Mouse (Mus musculus): ENCODE results near the gene Rps19. TPM values are rescaled to one million over a fixed set of nuclear protein-coding genes. Genes with fewer than 3 reads are reported as not detected.

Gene Rps19
- polyA plus RNA-seq, 1 experiment: 618 TPM

DNA sequence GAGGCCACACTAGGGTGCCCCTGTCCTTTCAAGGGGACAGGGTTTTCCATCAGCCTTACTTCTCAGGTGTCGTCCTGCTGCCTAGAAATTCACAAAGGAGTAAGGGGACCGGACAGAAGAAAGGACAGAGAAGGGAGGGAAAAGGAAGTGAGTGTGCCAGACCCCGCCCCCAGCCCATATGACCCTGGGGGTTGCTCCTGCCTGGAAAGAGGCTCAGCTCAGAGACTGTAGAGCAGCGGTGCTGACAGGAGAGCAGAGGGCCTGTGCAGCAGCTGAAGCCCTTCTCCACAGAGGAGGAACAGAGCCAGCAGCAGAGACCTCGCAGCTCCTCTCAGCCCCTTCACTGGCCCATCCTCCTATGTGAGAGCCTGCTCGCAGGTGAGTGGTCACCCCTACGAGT lies 30.5 kb upstream of the Rps19 start:
- Histone ChIP-seq H3K36me3 (ENCODE audit: control insufficient read depth, insufficient read depth, low read length) (no peaks in the 10 kb centered on the region), H3K4me3 (ENCODE audit: insufficient read depth, low read depth, low read length) (no peak overlapping the region), H3K27me3 (replicated peaks; ENCODE audit: control insufficient read depth, insufficient read depth, low read length) (no peaks in the 10 kb centered on the region), H3K4me1 (ENCODE audit: control insufficient read depth, insufficient read depth, low read length) (peaks cover 2% of the 10 kb centered on the region; the same call in 1 of the 2 replicates), H3K27ac (ENCODE audit: insufficient read depth, low read depth, low read length) (no peak overlapping the region)
- 39% methylated on average over 7 of the region's 7 CpGs for WGBS
- DNase-seq: no peak
- no peak for TF ChIP-seq CTCF (conservative IDR thresholded peaks at IDR 0.05; ENCODE audit: insufficient read depth, insufficient read length, low read depth, low read length)
- no peak for TF ChIP-seq POLR2A (IDR thresholded peaks at IDR 0.05; ENCODE audit: low read depth, low read length)

DNA sequence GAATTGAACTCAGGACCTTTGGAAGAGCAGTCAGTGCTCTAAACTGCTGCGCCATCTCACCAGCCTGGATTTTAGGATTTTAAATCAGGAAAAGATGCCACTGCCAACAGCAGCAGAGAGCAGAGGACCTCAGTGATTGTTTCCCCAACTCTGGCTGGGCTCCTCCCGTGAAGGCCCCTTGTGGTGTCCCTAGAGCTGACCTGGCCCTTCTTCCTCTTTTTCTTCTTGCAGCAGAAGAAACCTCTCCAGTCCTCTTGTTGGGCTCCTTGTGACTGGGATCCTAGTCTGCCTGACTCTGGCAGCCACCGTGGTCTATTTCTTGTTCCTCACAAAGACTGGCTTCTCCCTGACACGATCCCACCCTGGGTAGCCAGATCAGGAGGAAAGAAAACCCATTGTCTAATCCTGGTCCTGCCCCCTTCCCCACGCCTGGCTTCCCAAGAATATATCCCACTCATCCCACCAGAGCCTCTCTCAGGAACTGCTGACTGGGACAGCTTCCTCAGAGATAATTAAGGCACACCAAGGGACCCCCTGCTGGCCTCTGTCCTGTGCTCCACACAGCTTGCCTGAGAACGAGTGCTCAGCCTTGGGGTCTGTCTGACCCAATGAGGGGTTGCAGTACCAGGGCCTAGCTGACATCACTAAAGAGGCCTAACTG lies 27.6 kb upstream of the Rps19 start:
- DNase-seq: no peak
- Histone ChIP-seq H3K4me1 (ENCODE audit: control insufficient read depth, insufficient read depth, low read length) (no peaks in the 10 kb centered on the region), H3K4me3 (ENCODE audit: insufficient read depth, low read depth, low read length) (no peak overlapping the region), H3K36me3 (ENCODE audit: control insufficient read depth, insufficient read depth, low read length) (no peaks in the 10 kb centered on the region), H3K27ac (ENCODE audit: insufficient read depth, low read depth, low read length) (no peak overlapping the region), H3K27me3 (replicated peaks; ENCODE audit: control insufficient read depth, insufficient read depth, low read length) (no peaks in the 10 kb centered on the region)
- TF ChIP-seq CTCF (conservative IDR thresholded peaks at IDR 0.05; ENCODE audit: insufficient read depth, insufficient read length, low read depth, low read length) (no peak), POLR2A (IDR thresholded peaks at IDR 0.05; ENCODE audit: low read depth, low read length) (no peak)
- WGBS: 65% methylated on average over 6 of the region's 6 CpGs

DNA sequence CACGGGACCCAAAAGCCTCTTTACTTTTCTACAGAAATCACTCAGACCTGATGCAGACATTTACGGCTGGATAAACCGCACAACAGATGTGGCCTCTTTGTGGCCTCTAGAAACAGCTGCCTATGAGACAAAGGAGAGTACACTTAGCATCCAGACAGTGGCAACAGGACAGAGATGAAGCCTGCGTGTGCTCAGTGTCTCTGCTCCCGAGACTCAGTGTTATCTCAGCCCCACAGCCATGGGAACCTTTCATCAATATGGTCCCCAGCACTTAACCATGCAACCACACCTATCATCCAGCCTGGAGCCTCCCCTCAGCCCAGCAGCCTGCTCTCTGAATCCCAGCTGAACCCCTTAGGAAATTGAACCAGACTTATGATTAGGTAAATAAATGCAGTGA lies 24.9 kb upstream of the Rps19 start:
- Histone ChIP-seq H3K27ac (ENCODE audit: insufficient read depth, low read depth, low read length) (no peak overlapping the region), H3K27me3 (replicated peaks; ENCODE audit: control insufficient read depth, insufficient read depth, low read length) (no peaks in the 10 kb centered on the region), H3K4me3 (ENCODE audit: insufficient read depth, low read depth, low read length) (no peak overlapping the region), H3K36me3 (ENCODE audit: control insufficient read depth, insufficient read depth, low read length) (no peaks in the 10 kb centered on the region), H3K4me1 (ENCODE audit: control insufficient read depth, insufficient read depth, low read length) (no peaks in the 10 kb centered on the region)
- TF ChIP-seq CTCF (conservative IDR thresholded peaks at IDR 0.05; ENCODE audit: insufficient read depth, insufficient read length, low read depth, low read length): no peak
- TF ChIP-seq POLR2A (IDR thresholded peaks at IDR 0.05; ENCODE audit: low read depth, low read length): no peak
- DNase-seq: no peak
- 65% methylated on average over 5 of the region's 5 CpGs for WGBS

DNA sequence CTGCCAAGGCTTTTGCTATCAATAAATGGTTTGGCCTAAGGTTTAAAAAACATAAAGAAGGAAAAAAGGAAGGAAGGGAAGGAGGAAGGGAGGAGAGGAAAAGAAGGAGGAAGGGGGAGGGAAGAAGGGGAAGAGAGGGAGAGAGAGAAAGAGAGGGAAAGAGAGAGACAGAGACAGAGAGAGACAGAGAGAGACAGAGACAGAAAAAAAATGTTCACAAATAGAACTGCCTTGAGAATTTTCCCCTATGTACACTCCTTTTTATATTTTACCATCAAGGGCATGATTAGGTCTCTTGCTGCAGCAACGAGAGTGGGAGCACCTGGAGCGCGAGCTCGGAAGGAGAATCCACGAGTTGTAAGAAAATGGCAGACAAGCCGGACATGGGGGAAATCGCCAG lies 22.3 kb upstream of the Rps19 start, which contains the start of gene Gm9844:
Gene Gm9844 (plus strand): TSS at position 301 of the 400 bp plus-strand sequence.
- H3K27me3 ChIP-seq (replicated peaks; ENCODE audit: control insufficient read depth, insufficient read depth, low read length): no peaks in the 10 kb centered on the region
- H3K27ac ChIP-seq (ENCODE audit: insufficient read depth, low read depth, low read length): no peak within 1 kb of the TSS
- 80% methylated on average over 7 of the region's 7 CpGs for WGBS
- TF ChIP-seq CTCF (conservative IDR thresholded peaks at IDR 0.05; ENCODE audit: insufficient read depth, insufficient read length, low read depth, low read length) (no peak), POLR2A (IDR thresholded peaks at IDR 0.05; ENCODE audit: low read depth, low read length) (no peak)
- no peaks in the 10 kb centered on the region for H3K4me1 ChIP-seq (ENCODE audit: control insufficient read depth, insufficient read depth, low read length)
- no peak within 1 kb of the TSS for H3K4me3 ChIP-seq (ENCODE audit: insufficient read depth, low read depth, low read length)
- no peak for DNase-seq
- no peaks in the 10 kb centered on the region for H3K36me3 ChIP-seq (ENCODE audit: control insufficient read depth, insufficient read depth, low read length)

DNA sequence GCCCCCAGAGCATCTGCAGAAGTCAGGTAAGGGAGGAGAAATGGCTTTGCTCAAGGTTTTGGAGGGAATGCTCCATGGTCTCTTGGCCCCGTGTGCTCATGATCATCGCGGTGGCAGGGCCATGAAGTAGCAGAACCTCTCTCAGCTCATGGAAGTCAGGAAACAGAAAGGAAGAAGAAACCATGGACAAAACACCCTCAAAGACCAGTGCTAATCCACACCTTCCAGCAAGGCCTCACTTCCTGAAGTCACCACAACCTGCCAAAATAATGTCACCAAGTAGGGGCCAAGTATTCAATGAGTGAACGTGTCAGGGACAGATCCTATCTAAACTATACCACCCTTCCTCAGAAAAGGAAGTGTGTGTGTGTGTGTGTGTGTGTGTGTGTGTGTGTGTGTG lies 21.3 kb upstream of the Rps19 start:
- no peaks in the 10 kb centered on the region for H3K36me3 ChIP-seq (ENCODE audit: control insufficient read depth, insufficient read depth, low read length)
- WGBS: 83% methylated on average over 4 of the region's 4 CpGs
- no peaks in the 10 kb centered on the region for H3K27me3 ChIP-seq (replicated peaks; ENCODE audit: control insufficient read depth, insufficient read depth, low read length)

DNA sequence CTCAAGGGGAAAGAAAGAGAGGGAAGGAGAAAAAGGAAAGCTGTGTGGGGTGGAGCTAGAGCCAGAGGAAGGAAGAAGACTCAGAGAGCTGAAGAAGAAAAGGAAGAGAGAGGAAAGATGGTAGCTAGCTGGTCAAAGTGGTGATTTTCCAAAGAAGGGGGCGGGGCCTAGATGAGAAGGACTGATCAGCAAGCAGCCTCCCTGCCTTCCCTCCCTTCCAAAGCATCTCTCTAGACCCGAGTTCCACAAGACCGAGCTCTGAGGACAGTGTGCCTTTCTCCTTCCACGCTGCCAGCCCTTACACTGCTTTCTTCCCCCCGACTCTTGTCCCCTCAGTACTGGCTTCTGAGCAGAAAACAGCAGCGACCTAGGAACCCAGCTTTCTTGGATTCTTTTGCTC lies 20.0 kb upstream of the Rps19 start:
- 23% methylated on average over 6 of the region's 6 CpGs for WGBS
- Histone ChIP-seq H3K4me1 (ENCODE audit: control insufficient read depth, insufficient read depth, low read length) (no peaks in the 10 kb centered on the region), H3K27me3 (replicated peaks; ENCODE audit: control insufficient read depth, insufficient read depth, low read length) (no peaks in the 10 kb centered on the region), H3K4me3 (ENCODE audit: insufficient read depth, low read depth, low read length) (no peak overlapping the region), H3K27ac (ENCODE audit: insufficient read depth, low read depth, low read length) (no peak overlapping the region), H3K36me3 (ENCODE audit: control insufficient read depth, insufficient read depth, low read length) (no peaks in the 10 kb centered on the region)
- TF ChIP-seq POLR2A (IDR thresholded peaks at IDR 0.05; ENCODE audit: low read depth, low read length) (no peak), CTCF (conservative IDR thresholded peaks at IDR 0.05; ENCODE audit: insufficient read depth, insufficient read length, low read depth, low read length) (no peak)
- DNase-seq: no peak

More for the DNA sequence above, 21.3 kb upstream of the Rps19 start:
- no peak overlapping the region for H3K27ac ChIP-seq (ENCODE audit: insufficient read depth, low read depth, low read length)
- H3K4me1 ChIP-seq (ENCODE audit: control insufficient read depth, insufficient read depth, low read length): no peaks in the 10 kb centered on the region
- DNase-seq: no peak
- no peak overlapping the region for H3K4me3 ChIP-seq (ENCODE audit: insufficient read depth, low read depth, low read length)
- TF ChIP-seq POLR2A (IDR thresholded peaks at IDR 0.05; ENCODE audit: low read depth, low read length): no peak
- no peak for TF ChIP-seq CTCF (conservative IDR thresholded peaks at IDR 0.05; ENCODE audit: insufficient read depth, insufficient read length, low read depth, low read length)

DNA sequence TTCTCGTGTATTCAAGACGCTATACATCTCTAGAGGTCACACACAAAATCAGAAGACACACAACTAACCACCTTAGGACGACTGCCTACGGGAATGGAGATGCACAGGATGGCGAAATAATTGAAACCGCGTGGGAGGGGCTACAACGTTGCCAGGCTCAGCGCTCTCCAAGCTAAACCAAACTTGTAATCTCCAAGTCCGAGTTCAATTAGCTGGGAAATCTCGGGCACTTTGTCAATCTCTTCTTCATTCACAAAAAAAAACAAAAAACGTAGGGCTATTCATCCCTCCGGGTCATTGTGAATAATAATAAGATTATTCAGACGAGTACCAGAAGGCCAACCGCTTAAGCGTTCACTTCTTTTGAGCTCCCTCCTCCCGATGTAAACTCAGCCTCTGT lies 15.1 kb upstream of the Rps19 start:
- Histone ChIP-seq H3K4me1 (ENCODE audit: control insufficient read depth, insufficient read depth, low read length) (no peaks in the 10 kb centered on the region), H3K36me3 (ENCODE audit: control insufficient read depth, insufficient read depth, low read length) (no peaks in the 10 kb centered on the region), H3K4me3 (ENCODE audit: insufficient read depth, low read depth, low read length) (no peak overlapping the region), H3K27me3 (replicated peaks; ENCODE audit: control insufficient read depth, insufficient read depth, low read length) (no peaks in the 10 kb centered on the region; the same call in 1 of the 2 replicates), H3K27ac (ENCODE audit: insufficient read depth, low read depth, low read length) (no peak overlapping the region)
- TF ChIP-seq CTCF (conservative IDR thresholded peaks at IDR 0.05; ENCODE audit: insufficient read depth, insufficient read length, low read depth, low read length): no peak
- no peak for TF ChIP-seq POLR2A (IDR thresholded peaks at IDR 0.05; ENCODE audit: low read depth, low read length)
- DNase-seq: no peak
- 67% methylated on average over 17 of the region's 17 CpGs for WGBS

Data from kidney, adult 2 months (tissue).